Mouse (Mus musculus): ENCODE measurements around the gene Zfp263. TPM values are rescaled to one million over a fixed set of nuclear protein-coding genes. Genes with fewer than 3 reads are reported as not detected.

Gene Zfp263
- total RNA-seq, 2 experiments from 2014 or later, result 26.5 to 44.7 TPM

Other genes with a start within 250 kb of the Zfp263 start
- gene Olfr161, start 153.1 kb upstream of the Zfp263 start, total RNA-seq (2014; fragmentation: Nextera tagmentation), result not detected in 2 replicates
- not detected in 2 replicates for gene Olfr161, start 153.1 kb upstream of the Zfp263 start, total RNA-seq (2017)
- 41.7 and 43.9 TPM in 2 replicates for gene Mefv, start 26.0 kb upstream of the Zfp263 start, total RNA-seq (2014; fragmentation: Nextera tagmentation)
- 61.1 and 63.4 TPM in 2 replicates for gene Mefv, start 26.0 kb upstream of the Zfp263 start, total RNA-seq (2017)
- not detected in 2 replicates for gene Olfr15, start 86.8 kb downstream of the Zfp263 start, total RNA-seq (2014; fragmentation: Nextera tagmentation)
- not detected in 2 replicates for gene Olfr15, start 86.8 kb downstream of the Zfp263 start, total RNA-seq (2017)
- gene Zfp174, start 103.2 kb downstream of the Zfp263 start, total RNA-seq (2014; fragmentation: Nextera tagmentation), result 0.64 and 1.4 TPM in 2 replicates
- 0.60 and 0.77 TPM in 2 replicates for gene Zfp174, start 103.2 kb downstream of the Zfp263 start, total RNA-seq (2017)
- gene Naa60, start 128.3 kb downstream of the Zfp263 start, total RNA-seq (2014; fragmentation: Nextera tagmentation), result 72.5 and 101 TPM in 2 replicates
- gene Naa60, start 128.3 kb downstream of the Zfp263 start, total RNA-seq (2017), result 33.9 and 34.1 TPM in 2 replicates
- gene Zfp597, start 140.5 kb downstream of the Zfp263 start, total RNA-seq (2014; fragmentation: Nextera tagmentation), result 9.9 and 10.0 TPM in 2 replicates
- gene Zfp597, start 140.5 kb downstream of the Zfp263 start, total RNA-seq (2017), result 8.2 and 11.8 TPM in 2 replicates
- 1.3 and 7.0 TPM in 2 replicates for gene Gm20695, start 140.6 kb downstream of the Zfp263 start, total RNA-seq (2014; fragmentation: Nextera tagmentation)
- gene Gm20695, start 140.6 kb downstream of the Zfp263 start, total RNA-seq (2017), result 1.4 TPM in 1 of 2 replicates, not detected in the other
- gene 1700037C18Rik, start 164.6 kb downstream of the Zfp263 start, total RNA-seq (2014; fragmentation: Nextera tagmentation), result 0.77 and 1.6 TPM in 2 replicates
- 0.69 and 6.2 TPM in 2 replicates for gene 1700037C18Rik, start 164.6 kb downstream of the Zfp263 start, total RNA-seq (2017)
- 23.1 and 23.8 TPM in 2 replicates for gene Cluap1, start 164.7 kb downstream of the Zfp263 start, total RNA-seq (2014; fragmentation: Nextera tagmentation)
- gene Cluap1, start 164.7 kb downstream of the Zfp263 start, total RNA-seq (2017), result 41.5 and 45.6 TPM in 2 replicates
- 1.0 and 1.4 TPM in 2 replicates for gene Nlrc3, start 232.5 kb downstream of the Zfp263 start, total RNA-seq (2014; fragmentation: Nextera tagmentation)
- gene Nlrc3, start 232.5 kb downstream of the Zfp263 start, total RNA-seq (2017), result 0.13 and 0.52 TPM in 2 replicates